Mouse (Mus musculus) embryo, embryonic 10 days (tissue): ENCODE measurements around the gene Hist1h2bp.
"Not testable (repeated sequence)": the region's sequence is repeated elsewhere in the genome, so short reads cannot be mapped to it uniquely, and the experiment has no call there.

Experiments used
- DNase-seq: peaks from one replicate; pipeline ENCODE4 v3.0.0-alpha.2; 2015; ENCODE audit warnings: low spot score

Hist1h2bp gene

GRCm38 (mm10) chr13:21783734-21784161 lies 3.5 kb upstream of the Hist1h2bp start:
- peak; percentile 68 for DNase-seq

GRCm38 (mm10) chr13:21784311-21784710 lies 3.0 kb upstream of the Hist1h2bp start:
- peak; percentile 42 for DNase-seq

- peak; percentile 73 for DNase-seq
Measured at GRCm38 (mm10) chr13:21786189-21786898, 917 bp upstream of the Hist1h2bp start.

GRCm38 (mm10) chr13:21787760-21788593 lies 716 bp downstream of the Hist1h2bp start:
- peak; percentile 70 for DNase-seq

GRCm38 (mm10) chr13:21789925-21790324 lies 2.7 kb downstream of the Hist1h2bp start:
- peak; percentile 4 for DNase-seq

GRCm38 (mm10) chr13:21790601-21791283 lies 3.5 kb downstream of the Hist1h2bp start:
- peak; percentile 28 for DNase-seq

- DNase-seq, result peak; percentile 3
Measured at GRCm38 (mm10) chr13:21795584-21795983, 8.3 kb downstream of the Hist1h2bp start.

- not testable (repeated sequence) for DNase-seq
Measured at GRCm38 (mm10) chr13:21797163-21797562, 9.9 kb downstream of the Hist1h2bp start.

GRCm38 (mm10) chr13:21803058-21803457 lies 15.8 kb downstream of the Hist1h2bp start:
- not testable (repeated sequence) for DNase-seq

GRCm38 (mm10) chr13:21810073-21810472 lies 22.8 kb downstream of the Hist1h2bp start, which contains the start of the genes Hist1h2bq and Hist1h2ao:
Gene Hist1h2bq (minus strand): TSS chr13:21810197.
Gene Hist1h2ao (plus strand): TSS chr13:21810465.
- DNase-seq, result not testable (repeated sequence)

GRCm38 (mm10) chr13:21811074-21811473 lies 23.8 kb downstream of the Hist1h2bp start:
- DNase-seq, result not testable (repeated sequence)

- DNase-seq, result not testable (repeated sequence)
Measured at GRCm38 (mm10) chr13:21811539-21811938, 24.3 kb downstream of the Hist1h2bp start, which contains the start of gene Hist1h4m. Gene Hist1h4m (plus strand): TSS chr13:21811746.

GRCm38 (mm10) chr13:21812092-21812491 lies 24.8 kb downstream of the Hist1h2bp start:
- DNase-seq, result not testable (repeated sequence)

GRCm38 (mm10) chr13:21820082-21820890 lies 33.0 kb downstream of the Hist1h2bp start:
- not testable (repeated sequence) for DNase-seq

- DNase-seq, result no peak
Measured at GRCm38 (mm10) chr13:21828511-21828910, 41.2 kb downstream of the Hist1h2bp start.

GRCm38 (mm10) chr13:21830344-21830743 lies 43.1 kb downstream of the Hist1h2bp start:
- peak; percentile 10 for DNase-seq

- not testable (repeated sequence) for DNase-seq
Measured at GRCm38 (mm10) chr13:21831418-21832394, 44.4 kb downstream of the Hist1h2bp start, which contains the start of gene Hist1h4n. Gene Hist1h4n (minus strand): TSS chr13:21832196.

- DNase-seq, result not testable (repeated sequence)
Measured at GRCm38 (mm10) chr13:21833461-21833860, 46.2 kb downstream of the Hist1h2bp start, which contains the start of the genes Hist1h2ap and Hist1h2br. Gene Hist1h2ap (minus strand): TSS chr13:21833507. Gene Hist1h2br (plus strand): TSS chr13:21833743.
